30 mouse cellular contexts compared by ENCODE assay signal in the genomic region with DNA sequence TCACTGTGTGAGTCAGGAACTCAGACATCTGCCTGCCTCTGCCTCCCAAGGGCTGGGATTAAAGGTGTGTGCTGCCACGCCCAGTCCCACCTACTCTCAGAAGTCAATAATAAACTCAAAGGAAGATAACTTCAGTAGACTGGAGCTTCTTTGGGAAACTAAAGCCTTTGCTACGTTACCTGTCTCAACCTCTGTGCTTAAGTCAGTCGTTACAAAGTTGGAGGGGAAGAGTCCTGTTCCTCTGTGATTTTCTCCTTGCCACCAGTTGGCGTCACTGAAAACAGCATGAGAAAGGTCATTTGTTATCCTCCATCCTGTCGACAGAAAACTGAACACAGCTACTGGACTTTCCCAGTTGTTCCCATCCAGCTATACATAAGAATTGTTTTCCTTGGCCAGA. TPM values are rescaled to one million over a fixed set of nuclear protein-coding genes. Genes with fewer than 3 reads are reported as not detected.
"Had no signal": no experiment of that assay in that cellular context is flagged by ENCODE, and none has a peak within 500 bp of the region (broad histone marks: within the 10 kb centered on the region; RNA-seq: fewer than 3 reads in every experiment).

No protein-coding gene starts in this region.

- H3K27ac ChIP-seq: embryonic facial prominence, embryonic 10.5 days; embryonic facial prominence, embryonic 12.5 days; embryonic facial prominence, embryonic 13.5 days; embryonic facial prominence, embryonic 15.5 days; forebrain, embryonic 10.5 days; forebrain, embryonic 12.5 days; forebrain, embryonic 13.5 days; forebrain, embryonic 15.5 days; gastrocnemius, adult 2 months; heart, adult 2 months had no signal

- H3K4me1 ChIP-seq: embryonic facial prominence, embryonic 10.5 days; embryonic facial prominence, embryonic 12.5 days; embryonic facial prominence, embryonic 13.5 days; embryonic facial prominence, embryonic 15.5 days; forebrain, embryonic 10.5 days; forebrain, embryonic 12.5 days; forebrain, embryonic 13.5 days; forebrain, embryonic 15.5 days had no signal

- H3K4me3 ChIP-seq: embryonic facial prominence, embryonic 10.5 days; embryonic facial prominence, embryonic 12.5 days; embryonic facial prominence, embryonic 13.5 days; embryonic facial prominence, embryonic 15.5 days; erythroblast, embryonic 14.5 days; forebrain, embryonic 10.5 days; forebrain, embryonic 12.5 days; forebrain, embryonic 13.5 days; forebrain, embryonic 15.5 days; gastrocnemius, adult 2 months; heart, adult 2 months had no signal

- H3K4me2 ChIP-seq: embryonic facial prominence, embryonic 12.5 days; embryonic facial prominence, embryonic 13.5 days; embryonic facial prominence, embryonic 15.5 days; forebrain, embryonic 12.5 days; forebrain, embryonic 13.5 days; forebrain, embryonic 15.5 days had no signal

- H3K27me3 ChIP-seq: embryonic facial prominence, embryonic 12.5 days; embryonic facial prominence, embryonic 13.5 days; embryonic facial prominence, embryonic 15.5 days; forebrain, embryonic 12.5 days; forebrain, embryonic 13.5 days; forebrain, embryonic 15.5 days had no signal

- ATAC-seq: forebrain, embryonic 13.5 days; forebrain, embryonic 14.5 days; forebrain, embryonic 15.5 days; forebrain, embryonic 16.5 days; forebrain, postnatal 0 days had no signal

- DNase-seq: cerebellum, adult 2 months; cerebellum, adult 8-10 months; cerebellum, adult 9-10 months; cerebellum, adult 9-11 months; cerebellum, postnatal 10 days; cerebellum, postnatal 14 days; cerebellum, postnatal 25 days; cerebellum, postnatal 36 days; embryo, embryonic 11 days; forebrain, postnatal 0 days; gastrocnemius, adult 2 months; gastrocnemius, postnatal 10 days; gastrocnemius, postnatal 14 days; gastrocnemius, postnatal 25 days; gastrocnemius, postnatal 36 days; heart, adult 18-20 months; heart, adult 2 months had no signal

- H3K9me3 ChIP-seq: embryonic facial prominence, embryonic 10.5 days; embryonic facial prominence, embryonic 12.5 days; embryonic facial prominence, embryonic 13.5 days; embryonic facial prominence, embryonic 15.5 days; forebrain, embryonic 10.5 days; forebrain, embryonic 12.5 days; forebrain, embryonic 13.5 days; forebrain, embryonic 15.5 days had no signal

- H3K9ac ChIP-seq: embryonic facial prominence, embryonic 12.5 days; embryonic facial prominence, embryonic 13.5 days; embryonic facial prominence, embryonic 15.5 days; forebrain, embryonic 12.5 days; forebrain, embryonic 13.5 days; forebrain, embryonic 15.5 days; forebrain, postnatal 0 days had no signal

RNA-seq across cellular contexts. Expression of gene Cacnb4, which starts 32.8 kb away (rescaled TPM):
- total RNA-seq: common myeloid progenitor, adult 5-6 weeks; granulocyte monocyte progenitor cell, adult 5-6 weeks had no signal
- polyA plus RNA-seq: erythroblast, embryonic 14.5 days had no signal
